Mouse (Mus musculus): Measurements from ENCODE around the gene Naa11. TPM values are rescaled to one million over a fixed set of nuclear protein-coding genes. Genes with fewer than 3 reads are reported as not detected.

Gene Naa11
- not detected in 2 replicates for polyA plus RNA-seq (2015; fragmentation: Nextera tagmentation; extraction: Ambion mirVana)

DNA sequence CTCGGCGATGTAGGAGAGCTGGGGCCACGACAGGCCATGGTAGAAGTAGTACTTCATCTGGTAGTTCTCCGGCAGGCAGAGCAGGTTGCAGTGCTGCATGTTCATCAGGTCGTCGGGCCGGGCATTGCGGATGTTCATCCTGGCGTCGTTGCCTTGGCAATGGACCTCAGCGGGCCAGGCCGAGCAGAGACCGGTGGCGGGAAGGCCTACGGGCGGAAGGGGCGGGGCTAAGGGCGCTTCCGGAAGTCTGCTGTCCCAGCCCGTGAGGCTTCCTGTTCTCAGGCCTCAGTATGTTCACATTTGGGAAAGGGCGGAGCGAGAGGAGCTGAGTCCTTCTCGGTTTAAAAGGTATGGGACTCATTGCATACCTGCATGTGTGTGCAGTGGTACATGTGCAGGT is at the start of gene Naa11:
Naa11 (minus strand) TSS at position 220 of the 400 bp plus-strand sequence.
- Histone ChIP-seq H3K4me2 (replicated peaks; ENCODE audit: low read depth, low read length) (no peak within 1 kb of the TSS), H3K4me1 (ENCODE audit: insufficient read depth, low read length) (no peaks in the 10 kb centered on the region), H3K27ac (ENCODE audit: low read length) (no peak within 1 kb of the TSS), H3K4me3 (ENCODE audit: low read length) (no peak within 1 kb of the TSS), H3K36me3 (ENCODE audit: insufficient read depth, low read length) (no peaks in the 10 kb centered on the region), H3K9ac (replicated peaks; ENCODE audit: low read length) (no peak within 1 kb of the TSS), H3K27me3 (ENCODE audit: insufficient read depth, low read length) (no peaks in the 10 kb centered on the region), H3K9me3 (ENCODE audit: low read length) (no peaks in the 10 kb centered on the region)
- no peak for ATAC-seq (ENCODE audit: low FRiP score, low TSS enrichment)
- WGBS: 95% methylated on average over 23 of the region's 23 CpGs

DNA sequence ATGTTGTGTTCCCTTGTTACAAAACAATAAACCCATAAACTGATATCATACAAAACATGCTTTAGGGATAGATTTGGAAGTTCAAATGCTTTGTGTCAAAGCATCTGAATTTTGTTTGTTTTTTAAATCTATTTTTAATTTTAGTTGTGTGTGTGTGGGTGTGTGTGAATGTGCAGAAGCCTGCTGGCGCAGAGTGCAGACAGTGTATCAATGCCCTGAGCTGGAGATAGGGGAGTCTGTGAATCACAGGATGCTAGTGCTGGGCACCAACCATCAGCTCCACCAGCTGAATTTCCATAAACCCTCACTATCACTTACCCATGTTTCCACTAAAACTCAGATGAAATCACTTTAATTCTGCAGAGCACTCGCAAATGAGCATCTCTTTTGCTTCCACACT is 40.3 kb upstream of the Naa11 start:
- ATAC-seq (ENCODE audit: low FRiP score, low TSS enrichment): no peak
- WGBS: 82% methylated on average over 2 of the region's 2 CpGs
- Histone ChIP-seq H3K4me3 (ENCODE audit: low read length) (no peak overlapping the region), H3K27ac (ENCODE audit: low read length) (no peak overlapping the region), H3K4me2 (replicated peaks; ENCODE audit: low read depth, low read length) (no peak overlapping the region), H3K9ac (replicated peaks; ENCODE audit: low read length) (no peak overlapping the region), H3K9me3 (ENCODE audit: low read length) (no peaks in the 10 kb centered on the region), H3K36me3 (ENCODE audit: insufficient read depth, low read length) (no peaks in the 10 kb centered on the region), H3K27me3 (ENCODE audit: insufficient read depth, low read length) (no peaks in the 10 kb centered on the region), H3K4me1 (ENCODE audit: insufficient read depth, low read length) (no peaks in the 10 kb centered on the region)

DNA sequence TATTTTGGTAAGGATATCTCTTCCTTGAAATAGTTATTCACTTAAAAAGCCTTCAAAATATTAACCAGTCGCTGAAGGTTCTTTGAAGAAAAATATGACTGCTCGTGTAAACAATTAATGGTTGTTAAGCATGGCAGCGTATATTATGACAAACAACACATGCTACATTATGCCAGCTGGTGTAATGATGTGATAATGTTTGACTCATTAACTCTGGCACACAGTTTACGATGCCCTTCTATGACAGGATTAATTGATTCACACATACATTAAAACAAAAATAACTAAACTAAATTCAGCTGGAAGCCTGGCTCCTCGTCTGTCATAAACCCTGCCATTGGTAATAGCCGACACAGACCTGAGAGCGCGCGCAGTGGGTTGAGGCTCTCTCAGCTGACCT is 37.8 kb upstream of the Naa11 start:
- no peaks in the 10 kb centered on the region for H3K9me3 ChIP-seq (ENCODE audit: low read length)
- no peak overlapping the region for H3K9ac ChIP-seq (replicated peaks; ENCODE audit: low read length)
- no peak overlapping the region for H3K4me3 ChIP-seq (ENCODE audit: low read length)
- no peak overlapping the region for H3K27ac ChIP-seq (ENCODE audit: low read length)
- H3K27me3 ChIP-seq (ENCODE audit: insufficient read depth, low read length): no peaks in the 10 kb centered on the region
- WGBS: 74% methylated on average over 9 of the region's 9 CpGs
- H3K4me1 ChIP-seq (ENCODE audit: insufficient read depth, low read length): no peaks in the 10 kb centered on the region
- H3K36me3 ChIP-seq (ENCODE audit: insufficient read depth, low read length): no peaks in the 10 kb centered on the region
- H3K4me2 ChIP-seq (replicated peaks; ENCODE audit: low read depth, low read length): no peak overlapping the region
- no peak for ATAC-seq (ENCODE audit: low FRiP score, low TSS enrichment)

DNA sequence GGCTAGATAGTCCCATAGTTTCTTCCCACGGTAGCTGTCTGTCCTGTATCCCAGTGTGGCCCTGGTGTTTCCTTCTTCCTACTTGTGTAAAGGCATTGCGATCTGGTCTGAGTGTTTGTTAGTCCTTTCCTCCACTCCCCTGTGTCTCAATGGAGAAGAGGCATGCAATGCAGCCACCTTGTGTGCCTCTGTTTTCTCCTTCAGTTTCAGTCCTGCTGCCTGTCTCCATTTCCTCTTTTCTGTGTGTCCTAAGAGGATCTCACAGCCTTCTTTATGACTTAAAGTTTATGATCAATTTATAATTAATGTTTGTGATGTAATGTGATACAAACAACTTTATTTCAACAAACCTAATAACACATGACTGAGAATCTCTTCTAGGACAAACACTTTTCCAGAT is 29.5 kb upstream of the Naa11 start:
- H3K9me3 ChIP-seq (ENCODE audit: low read length): no peaks in the 10 kb centered on the region
- no peaks in the 10 kb centered on the region for H3K4me1 ChIP-seq (ENCODE audit: insufficient read depth, low read length)
- no peak overlapping the region for H3K27ac ChIP-seq (ENCODE audit: low read length)
- H3K36me3 ChIP-seq (ENCODE audit: insufficient read depth, low read length): no peaks in the 10 kb centered on the region
- H3K4me3 ChIP-seq (ENCODE audit: low read length): no peak overlapping the region
- H3K27me3 ChIP-seq (ENCODE audit: insufficient read depth, low read length): no peaks in the 10 kb centered on the region
- ATAC-seq (ENCODE audit: low FRiP score, low TSS enrichment): no peak
- H3K9ac ChIP-seq (replicated peaks; ENCODE audit: low read length): no peak overlapping the region
- H3K4me2 ChIP-seq (replicated peaks; ENCODE audit: low read depth, low read length): no peak overlapping the region
- WGBS: 88% methylated on average over 2 of the region's 2 CpGs

DNA sequence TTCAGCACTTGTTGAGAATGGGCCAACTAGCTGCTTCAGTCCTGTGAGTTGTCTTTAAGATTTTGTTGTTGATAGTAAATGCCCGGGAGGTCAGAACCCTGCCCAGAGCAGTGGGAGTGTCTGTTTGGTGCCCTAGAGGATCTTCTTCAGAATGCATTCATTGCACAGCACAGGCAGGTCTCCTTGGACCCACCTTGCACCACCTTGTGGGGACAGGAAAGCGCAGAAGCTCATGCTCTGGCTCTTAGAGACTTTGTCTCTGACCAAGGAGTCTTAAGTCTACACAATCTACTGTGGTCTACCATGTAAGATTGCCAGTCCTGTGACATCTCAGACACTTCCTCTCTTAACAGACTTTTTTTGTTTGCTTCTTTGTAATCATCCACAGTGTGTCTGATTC is 25.0 kb upstream of the Naa11 start:
- Histone ChIP-seq H3K9ac (replicated peaks; ENCODE audit: low read length) (no peak overlapping the region), H3K4me1 (ENCODE audit: insufficient read depth, low read length) (no peaks in the 10 kb centered on the region), H3K4me2 (replicated peaks; ENCODE audit: low read depth, low read length) (no peak overlapping the region), H3K27ac (ENCODE audit: low read length) (no peak overlapping the region), H3K27me3 (ENCODE audit: insufficient read depth, low read length) (no peaks in the 10 kb centered on the region), H3K4me3 (ENCODE audit: low read length) (no peak overlapping the region), H3K9me3 (ENCODE audit: low read length) (no peaks in the 10 kb centered on the region), H3K36me3 (ENCODE audit: insufficient read depth, low read length) (no peaks in the 10 kb centered on the region)
- ATAC-seq (ENCODE audit: low FRiP score, low TSS enrichment): no peak
- WGBS: 84% methylated on average over 2 of the region's 2 CpGs

GRCm38 (mm10) chr5:97415837-97416236 is 23.7 kb upstream of the Naa11 start:
- Histone ChIP-seq H3K4me2 (replicated peaks; ENCODE audit: low read depth, low read length) (no peak overlapping the region), H3K36me3 (ENCODE audit: insufficient read depth, low read length) (no peaks in the 10 kb centered on the region), H3K9ac (replicated peaks; ENCODE audit: low read length) (no peak overlapping the region), H3K27me3 (ENCODE audit: insufficient read depth, low read length) (no peaks in the 10 kb centered on the region), H3K27ac (ENCODE audit: low read length) (no peak overlapping the region), H3K4me1 (ENCODE audit: insufficient read depth, low read length) (no peaks in the 10 kb centered on the region), H3K4me3 (ENCODE audit: low read length) (no peak overlapping the region), H3K9me3 (ENCODE audit: low read length) (no peaks in the 10 kb centered on the region)
- no peak for ATAC-seq (ENCODE audit: low FRiP score, low TSS enrichment)
- WGBS: 72% methylated on average over 6 of the region's 6 CpGs

- H3K9me3 ChIP-seq (ENCODE audit: low read length): no peaks in the 10 kb centered on the region
- H3K27ac ChIP-seq (ENCODE audit: low read length): no peak overlapping the region
- H3K4me1 ChIP-seq (ENCODE audit: insufficient read depth, low read length): no peaks in the 10 kb centered on the region
- H3K27me3 ChIP-seq (ENCODE audit: insufficient read depth, low read length): no peaks in the 10 kb centered on the region
- no peak overlapping the region for H3K4me3 ChIP-seq (ENCODE audit: low read length)
- 90% methylated on average over 3 of the region's 3 CpGs for WGBS
- no peak overlapping the region for H3K9ac ChIP-seq (replicated peaks; ENCODE audit: low read length)
- no peak overlapping the region for H3K4me2 ChIP-seq (replicated peaks; ENCODE audit: low read depth, low read length)
- no peak for ATAC-seq (ENCODE audit: low FRiP score, low TSS enrichment)
- H3K36me3 ChIP-seq (ENCODE audit: insufficient read depth, low read length): no peaks in the 10 kb centered on the region
These were observed 21.5 kb upstream of the Naa11 start for GRCm38 (mm10) chr5:97413716-97414115.

DNA sequence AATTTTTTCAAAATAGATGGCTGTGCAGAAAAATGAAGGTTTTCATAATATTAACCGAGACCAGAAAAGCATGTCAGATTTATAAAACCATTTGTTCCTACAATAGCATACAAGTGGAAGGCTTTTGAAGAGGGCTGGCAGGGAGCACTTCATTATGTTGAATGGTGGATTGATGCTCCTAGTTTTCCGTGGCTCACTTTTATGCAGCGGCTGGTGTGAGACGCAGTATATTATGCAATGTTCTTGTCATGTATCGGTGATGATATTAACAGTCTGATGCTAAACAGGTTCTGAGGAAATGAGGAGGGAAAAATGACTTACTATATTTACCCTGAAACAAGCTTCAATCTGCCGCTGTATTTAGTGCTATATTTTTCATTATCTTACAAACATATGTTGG is 18.0 kb upstream of the Naa11 start:
- Histone ChIP-seq H3K4me3 (ENCODE audit: low read length) (no peak overlapping the region), H3K9ac (replicated peaks; ENCODE audit: low read length) (no peak overlapping the region), H3K4me1 (ENCODE audit: insufficient read depth, low read length) (no peaks in the 10 kb centered on the region), H3K27ac (ENCODE audit: low read length) (no peak overlapping the region), H3K36me3 (ENCODE audit: insufficient read depth, low read length) (no peaks in the 10 kb centered on the region), H3K9me3 (ENCODE audit: low read length) (no peaks in the 10 kb centered on the region), H3K4me2 (replicated peaks; ENCODE audit: low read depth, low read length) (no peak overlapping the region), H3K27me3 (ENCODE audit: insufficient read depth, low read length) (no peaks in the 10 kb centered on the region)
- ATAC-seq (ENCODE audit: low FRiP score, low TSS enrichment): no peak
- WGBS: 84% methylated on average over 6 of the region's 6 CpGs

- H3K4me2 ChIP-seq (replicated peaks; ENCODE audit: low read depth, low read length): no peak overlapping the region
- no peaks in the 10 kb centered on the region for H3K4me1 ChIP-seq (ENCODE audit: insufficient read depth, low read length)
- H3K9me3 ChIP-seq (ENCODE audit: low read length): no peaks in the 10 kb centered on the region
- no peaks in the 10 kb centered on the region for H3K36me3 ChIP-seq (ENCODE audit: insufficient read depth, low read length)
- WGBS: 58% methylated on average over 4 of the region's 4 CpGs
- no peak for ATAC-seq (ENCODE audit: low FRiP score, low TSS enrichment)
- no peak overlapping the region for H3K27ac ChIP-seq (ENCODE audit: low read length)
- H3K27me3 ChIP-seq (ENCODE audit: insufficient read depth, low read length): no peaks in the 10 kb centered on the region
- H3K9ac ChIP-seq (replicated peaks; ENCODE audit: low read length): no peak overlapping the region
- no peak overlapping the region for H3K4me3 ChIP-seq (ENCODE audit: low read length)
These were observed 17.1 kb upstream of the Naa11 start for GRCm38 (mm10) chr5:97409234-97409704.

DNA sequence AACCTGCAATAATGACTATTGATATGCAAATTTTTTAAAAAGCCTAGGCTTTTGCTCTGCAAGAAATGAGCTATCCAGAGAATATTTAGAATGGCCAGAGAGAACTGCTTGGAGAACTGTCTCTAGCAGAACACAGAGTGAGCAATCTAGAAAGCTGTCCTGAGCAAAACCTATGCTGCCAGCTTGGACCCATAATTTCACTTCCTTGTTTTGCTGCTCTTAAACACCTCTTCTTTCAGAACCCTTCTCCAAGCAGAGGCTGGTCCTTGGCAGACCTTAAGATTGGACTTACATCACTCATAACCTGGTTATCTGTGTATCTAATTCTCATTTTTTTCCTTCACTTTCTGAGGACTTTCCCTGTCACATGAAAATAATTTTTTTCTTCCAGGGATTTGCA is 8.9 kb upstream of the Naa11 start:
- H3K36me3 ChIP-seq (ENCODE audit: insufficient read depth, low read length): no peaks in the 10 kb centered on the region
- H3K4me2 ChIP-seq (replicated peaks; ENCODE audit: low read depth, low read length): no peak overlapping the region
- H3K4me1 ChIP-seq (ENCODE audit: insufficient read depth, low read length): no peaks in the 10 kb centered on the region
- H3K27ac ChIP-seq (ENCODE audit: low read length): no peak overlapping the region
- no peak overlapping the region for H3K9ac ChIP-seq (replicated peaks; ENCODE audit: low read length)
- no peak for ATAC-seq (ENCODE audit: low FRiP score, low TSS enrichment)
- H3K4me3 ChIP-seq (ENCODE audit: low read length): no peak overlapping the region
- no peaks in the 10 kb centered on the region for H3K27me3 ChIP-seq (ENCODE audit: insufficient read depth, low read length)
- H3K9me3 ChIP-seq (ENCODE audit: low read length): no peaks in the 10 kb centered on the region

DNA sequence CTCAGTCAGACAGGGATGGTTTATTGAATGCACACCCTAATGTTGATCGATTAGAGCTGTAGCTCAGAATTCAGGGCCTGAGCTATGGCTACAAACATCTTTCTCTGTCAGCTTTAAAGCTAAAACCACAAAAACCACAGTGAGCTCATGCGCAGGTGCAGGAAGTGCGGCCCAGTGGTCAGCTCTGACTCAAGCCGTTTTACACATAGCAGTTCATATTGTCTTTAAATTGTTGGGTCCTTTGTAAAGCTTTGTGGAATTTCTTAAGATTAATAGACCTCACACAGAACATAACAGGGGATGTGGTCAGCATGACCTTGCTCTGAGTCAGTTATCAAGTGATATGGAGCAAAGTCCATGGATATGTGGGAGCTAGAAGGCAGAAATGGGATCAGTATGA is 5.4 kb upstream of the Naa11 start:
- Histone ChIP-seq H3K36me3 (ENCODE audit: insufficient read depth, low read length) (no peaks in the 10 kb centered on the region), H3K9ac (replicated peaks; ENCODE audit: low read length) (no peak overlapping the region), H3K27ac (ENCODE audit: low read length) (no peak overlapping the region), H3K27me3 (ENCODE audit: insufficient read depth, low read length) (no peaks in the 10 kb centered on the region), H3K4me3 (ENCODE audit: low read length) (no peak overlapping the region), H3K9me3 (ENCODE audit: low read length) (no peaks in the 10 kb centered on the region), H3K4me1 (ENCODE audit: insufficient read depth, low read length) (no peaks in the 10 kb centered on the region), H3K4me2 (replicated peaks; ENCODE audit: low read depth, low read length) (no peak overlapping the region)
- 89% methylated on average over 4 of the region's 4 CpGs for WGBS
- no peak for ATAC-seq (ENCODE audit: low FRiP score, low TSS enrichment)

Data from kidney, embryonic 16.5 days (tissue).